Mouse (Mus musculus): ENCODE results near the gene Nav2. TPM values are rescaled to one million over a fixed set of nuclear protein-coding genes. Genes with fewer than 3 reads are reported as not detected.

Nav2 gene
- polyA plus RNA-seq, 1 experiment from 2014 or later, result 10.1 TPM

- Histone ChIP-seq H3K4me2 (ENCODE audit: low read length) (peak overlapping the region; percentile 96), H3K36me3 (ENCODE audit: insufficient read depth, low read length) (no peaks in the 10 kb centered on the region), H3K4me3 (replicated peaks; ENCODE audit: low read depth, low read length) (peak overlapping the region; percentile 38), H3K9ac (ENCODE audit: low read depth, low read length) (no peak overlapping the region), H3K27me3 (ENCODE audit: insufficient read depth, low read length) (no peaks in the 10 kb centered on the region), H3K27ac (no peak overlapping the region), H3K4me1 (replicated peaks; ENCODE audit: insufficient read depth, low read length) (peaks cover 15% of the 10 kb centered on the region), H3K9me3 (replicated peaks; ENCODE audit: low read length) (no peaks in the 10 kb centered on the region)
- DNase-seq (ENCODE audit: low spot score) (peak; percentile 68), ATAC-seq (replicated peaks; ENCODE audit: low FRiP score, low read depth) (no peak)
- TF ChIP-seq CTCF (IDR thresholded peaks at IDR 0.05; ENCODE audit: low read depth), result no peak
- WGBS, result 31% methylated on average over 14 of the region's 14 CpGs
Measured at GRCm38 (mm10) chr7:49248333-49249086, 340.0 kb downstream of the Nav2 start.

GRCm38 (mm10) chr7:49249462-49249861 is 340.9 kb downstream of the Nav2 start:
- Histone ChIP-seq H3K27me3 (ENCODE audit: insufficient read depth, low read length) (no peaks in the 10 kb centered on the region), H3K4me2 (ENCODE audit: low read length) (no peak overlapping the region), H3K4me1 (replicated peaks; ENCODE audit: insufficient read depth, low read length) (peaks cover 15% of the 10 kb centered on the region), H3K27ac (no peak overlapping the region), H3K9me3 (replicated peaks; ENCODE audit: low read length) (no peaks in the 10 kb centered on the region), H3K36me3 (ENCODE audit: insufficient read depth, low read length) (no peaks in the 10 kb centered on the region), H3K9ac (ENCODE audit: low read depth, low read length) (no peak overlapping the region), H3K4me3 (replicated peaks; ENCODE audit: low read depth, low read length) (no peak overlapping the region)
- DNase-seq (ENCODE audit: low spot score), result no peak
- WGBS, result 82% methylated on average over 2 of the region's 2 CpGs
- no peak for TF ChIP-seq CTCF (IDR thresholded peaks at IDR 0.05; ENCODE audit: low read depth)
- ATAC-seq (replicated peaks; ENCODE audit: low FRiP score, low read depth), result no peak

GRCm38 (mm10) chr7:49249996-49250395 is 341.5 kb downstream of the Nav2 start:
- no peak for ATAC-seq (replicated peaks; ENCODE audit: low FRiP score, low read depth)
- 12% methylated on average over 9 of the region's 9 CpGs for WGBS
- no peak overlapping the region for H3K4me3 ChIP-seq (replicated peaks; ENCODE audit: low read depth, low read length)

GRCm38 (mm10) chr7:49250581-49251307 is 342.2 kb downstream of the Nav2 start:
- ATAC-seq (replicated peaks; ENCODE audit: low FRiP score, low read depth), result no peak
- Histone ChIP-seq H3K9me3 (replicated peaks; ENCODE audit: low read length) (no peaks in the 10 kb centered on the region), H3K27me3 (ENCODE audit: insufficient read depth, low read length) (no peaks in the 10 kb centered on the region), H3K4me3 (replicated peaks; ENCODE audit: low read depth, low read length) (no peak overlapping the region), H3K36me3 (ENCODE audit: insufficient read depth, low read length) (no peaks in the 10 kb centered on the region), H3K9ac (ENCODE audit: low read depth, low read length) (no peak overlapping the region), H3K4me2 (ENCODE audit: low read length) (no peak overlapping the region), H3K27ac (no peak overlapping the region), H3K4me1 (replicated peaks; ENCODE audit: insufficient read depth, low read length) (peaks cover 15% of the 10 kb centered on the region)
- WGBS, result 79% methylated on average over 13 of the region's 13 CpGs
- TF ChIP-seq CTCF (IDR thresholded peaks at IDR 0.05; ENCODE audit: low read depth), result no peak
- no peak for DNase-seq (ENCODE audit: low spot score)

More at GRCm38 (mm10) chr7:49249996-49250395, 341.5 kb downstream of the Nav2 start:
- Histone ChIP-seq H3K4me1 (replicated peaks; ENCODE audit: insufficient read depth, low read length) (peaks cover 15% of the 10 kb centered on the region), H3K27me3 (ENCODE audit: insufficient read depth, low read length) (no peaks in the 10 kb centered on the region), H3K36me3 (ENCODE audit: insufficient read depth, low read length) (no peaks in the 10 kb centered on the region), H3K27ac (no peak overlapping the region), H3K9me3 (replicated peaks; ENCODE audit: low read length) (no peaks in the 10 kb centered on the region), H3K9ac (ENCODE audit: low read depth, low read length) (no peak overlapping the region), H3K4me2 (ENCODE audit: low read length) (no peak overlapping the region)
- peak; percentile 92 for DNase-seq (ENCODE audit: low spot score)
- peak; percentile 95 for TF ChIP-seq CTCF (IDR thresholded peaks at IDR 0.05; ENCODE audit: low read depth)

GRCm38 (mm10) chr7:49251308-49251638 is 342.8 kb downstream of the Nav2 start:
- Histone ChIP-seq H3K4me2 (ENCODE audit: low read length) (no peak overlapping the region), H3K9ac (ENCODE audit: low read depth, low read length) (no peak overlapping the region), H3K27me3 (ENCODE audit: insufficient read depth, low read length) (no peaks in the 10 kb centered on the region), H3K27ac (no peak overlapping the region), H3K4me3 (replicated peaks; ENCODE audit: low read depth, low read length) (no peak overlapping the region), H3K9me3 (replicated peaks; ENCODE audit: low read length) (no peaks in the 10 kb centered on the region), H3K4me1 (replicated peaks; ENCODE audit: insufficient read depth, low read length) (peaks cover 13% of the 10 kb centered on the region), H3K36me3 (ENCODE audit: insufficient read depth, low read length) (no peaks in the 10 kb centered on the region)
- no peak for TF ChIP-seq CTCF (IDR thresholded peaks at IDR 0.05; ENCODE audit: low read depth)
- WGBS, result 29% methylated on average over 10 of the region's 10 CpGs
- DNase-seq (ENCODE audit: low spot score) (no peak), ATAC-seq (replicated peaks; ENCODE audit: low FRiP score, low read depth) (no peak)

- WGBS, result 83% methylated on average over 7 of the region's 7 CpGs
- Histone ChIP-seq H3K4me2 (ENCODE audit: low read length) (no peak overlapping the region), H3K36me3 (ENCODE audit: insufficient read depth, low read length) (no peaks in the 10 kb centered on the region), H3K9ac (ENCODE audit: low read depth, low read length) (no peak overlapping the region), H3K4me3 (replicated peaks; ENCODE audit: low read depth, low read length) (no peak overlapping the region), H3K27ac (no peak overlapping the region), H3K4me1 (replicated peaks; ENCODE audit: insufficient read depth, low read length) (peaks cover 10% of the 10 kb centered on the region), H3K9me3 (replicated peaks; ENCODE audit: low read length) (no peaks in the 10 kb centered on the region), H3K27me3 (ENCODE audit: insufficient read depth, low read length) (no peaks in the 10 kb centered on the region)
- ATAC-seq (replicated peaks; ENCODE audit: low FRiP score, low read depth), result no peak
- TF ChIP-seq CTCF (IDR thresholded peaks at IDR 0.05; ENCODE audit: low read depth), result no peak
- no peak for DNase-seq (ENCODE audit: low spot score)
Measured at GRCm38 (mm10) chr7:49252444-49252843, 343.9 kb downstream of the Nav2 start.
